15 mouse cellular contexts compared by ENCODE assay signal in the genomic region with DNA sequence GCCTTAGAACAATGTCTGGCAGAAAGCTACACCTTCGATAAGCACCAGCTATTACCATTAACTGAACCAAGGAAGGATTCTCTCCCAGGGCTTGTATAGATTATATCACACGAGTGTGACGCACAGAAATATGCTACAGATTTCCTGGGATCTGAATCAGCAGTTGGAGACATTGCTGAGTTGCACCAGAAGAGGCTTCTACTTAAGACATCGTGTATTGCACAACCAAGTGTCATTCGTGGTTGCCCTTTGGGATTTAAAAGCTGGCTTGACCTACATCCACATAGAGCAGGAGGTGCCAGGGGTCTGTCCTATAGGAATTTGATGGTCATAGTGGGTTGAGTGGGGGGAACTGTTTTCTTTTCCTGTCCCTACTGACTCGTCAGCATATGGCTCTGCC.
"Had no signal": no experiment of that assay in that cellular context is flagged by ENCODE, and none has a peak within 500 bp of the region (broad histone marks: within the 10 kb centered on the region; RNA-seq: fewer than 3 reads in every experiment).

No protein-coding gene starts in this region.

- H3K4me1 ChIP-seq: liver, embryonic 13.5 days; midbrain, embryonic 10.5 days had no signal

- H3K4me2 ChIP-seq: limb, embryonic 12.5 days; liver, embryonic 13.5 days; lung, embryonic 15.5 days; neural tube, embryonic 12.5 days had no signal

- H3K27ac ChIP-seq: kidney, postnatal 0 days; limb, embryonic 12.5 days; liver, embryonic 13.5 days; lung, embryonic 15.5 days; midbrain, embryonic 10.5 days; neural tube, embryonic 12.5 days had no signal

- H3K9me3 ChIP-seq: limb, embryonic 12.5 days; liver, embryonic 13.5 days; lung, embryonic 15.5 days; midbrain, embryonic 10.5 days; neural tube, embryonic 12.5 days had no signal

- DNase-seq: kidney, adult 9 months; layer of hippocampus, adult 9-11 months; liver; liver, embryonic 13.5 days; liver, postnatal 0 days; midbrain, embryonic 14.5 days; retina, postnatal 1 day; right cerebral cortex, postnatal 14 days; thymus, postnatal 36 days had no signal

- H3K36me3 ChIP-seq: limb, embryonic 12.5 days; lung, embryonic 15.5 days; midbrain, embryonic 10.5 days had no signal

- H3K4me3 ChIP-seq: limb, embryonic 12.5 days; liver, embryonic 13.5 days; lung, embryonic 15.5 days; midbrain, embryonic 10.5 days; neural tube, embryonic 12.5 days had no signal

- ATAC-seq: intestine, postnatal 0 days had no signal

- H3K27me3 ChIP-seq: limb, embryonic 12.5 days; liver, embryonic 13.5 days; lung, embryonic 15.5 days; neural tube, embryonic 12.5 days had no signal

- H3K9ac ChIP-seq: limb, embryonic 12.5 days; liver, embryonic 13.5 days; liver, postnatal 0 days; lung, embryonic 15.5 days; neural tube, embryonic 12.5 days had no signal
